Mouse (Mus musculus) left cerebral cortex, postnatal 36 days (tissue): ENCODE data around the gene Sult2a1. TPM values are rescaled to one million over a fixed set of nuclear protein-coding genes. Genes with fewer than 3 reads are reported as not detected.
"Not testable (repeated sequence)": the region's sequence is repeated elsewhere in the genome, so short reads cannot be mapped to it uniquely, and the experiment has no call there.

Experiments used
- DNase-seq, 2 experiments: peaks; one replicate each; pipeline ENCODE4 v3.0.0; 2021 to 2022; ENCODE audit warnings: low spot score in 2 of 2, mixed read lengths in 1 of 2
- intact Hi-C: fragments of 180-260 bp; cut with DNase I; formaldehyde crosslinking; loops from one replicate; pipeline ENCODE4 v1.15.1; 2025
- total RNA-seq, 2 experiments: library from RNA; stranded (reverse); gene quantifications; 2 replicates each; pipeline ENCODE4 v1.2.3; 2021

Gene Sult2a1
- total RNA-seq: not detected

DNA sequence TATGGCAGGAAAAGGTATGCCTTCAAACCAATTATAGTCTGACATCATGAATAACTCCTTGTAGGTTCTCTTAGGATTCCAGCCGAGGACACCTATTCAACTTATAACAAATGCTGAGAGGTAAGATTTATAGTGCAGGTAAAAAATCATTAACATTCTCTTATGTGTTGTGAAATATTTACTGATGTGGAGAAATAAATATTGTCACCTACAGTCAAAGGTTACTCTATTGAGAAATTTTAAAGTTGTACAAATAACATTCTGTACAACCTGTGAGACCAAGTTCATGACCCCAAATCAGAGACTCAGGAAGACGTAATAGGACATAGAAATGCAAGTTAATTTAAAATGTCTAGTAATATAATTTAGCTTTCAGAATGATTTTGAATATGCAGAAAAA is at the start of gene Sult2a1:
Sult2a1 (minus strand) TSS at position 101 of the 400 bp plus-strand sequence.
- intact Hi-C loops, DNase-seq: not testable (repeated sequence)

GRCm38 (mm10) chr7:13813913-13814312 is 23.3 kb downstream of the Sult2a1 start:
- intact Hi-C loops: no loop called here
- DNase-seq: no peak

Other genes with a start within 250 kb of the Sult2a1 start
- not detected for gene Sult2a5, start 213.4 kb downstream of the Sult2a1 start, total RNA-seq
- gene Sult2a2, start 103.9 kb downstream of the Sult2a1 start, total RNA-seq: not detected
- gene Sult2a4, start 152.2 kb upstream of the Sult2a1 start, total RNA-seq: not detected